Mouse (Mus musculus) MEL (cell line): ENCODE results near the gene Gm49396. TPM values are rescaled to one million over a fixed set of nuclear protein-coding genes. Genes with fewer than 3 reads are reported as not detected.
A peak's percentile ranks its signal among the peaks of the same experiment; 100 is the strongest.

Experiments used
- DNase-seq: peaks from one replicate; pipeline ENCODE4 v3.0.0; 2011; ENCODE audit warnings: low read depth, low spot score
- H3K27ac ChIP-seq: 2 replicates; pipeline ENCODE4 v1.5.1; 2012; ENCODE audit warnings: low read depth, mild to moderate bottlenecking, control low read depth, low read length, moderate library complexity; ENCODE audit not compliant: control insufficient read depth
- H3K27me3 ChIP-seq, 2 experiments: fragments of 150-350 bp in 1 of 2; sonication (generic) in 1 of 2; 2 replicates each; pipeline ENCODE4 v1.6.1; 2012; ENCODE audit warnings: low read length in 2 of 2, mild to moderate bottlenecking in 2 of 2, improper control_type of control experiment in 1 of 2, moderate library complexity in 1 of 2; ENCODE audit not compliant: insufficient read depth in 2 of 2, control insufficient read depth in 1 of 2
- H3K36me3 ChIP-seq, 2 experiments: 2 replicates each; pipeline ENCODE4 v1.6.1; 2012 to 2014; ENCODE audit warnings: low read length in 2 of 2, improper control_type of control experiment in 1 of 2, inconsistent platforms in 1 of 2, mild to moderate bottlenecking in 1 of 2; ENCODE audit not compliant: insufficient read depth in 2 of 2, control insufficient read depth in 1 of 2
- H3K4me1 ChIP-seq, 2 experiments: fragments of 150-350 bp in 1 of 2; sonication (generic) in 1 of 2; 2 replicates each; pipeline ENCODE4 v1.6.1; 2012; ENCODE audit warnings: low read length in 2 of 2, improper control_type of control experiment in 1 of 2, mild to moderate bottlenecking in 1 of 2; ENCODE audit not compliant: insufficient read depth in 2 of 2, control insufficient read depth in 1 of 2
- H3K4me3 ChIP-seq, 2 experiments: fragments of 150-350 bp in 1 of 2; sonication (generic) in 1 of 2; 2 replicates each; pipeline ENCODE4 v1.5.1; 2012; ENCODE audit warnings: low read depth in 2 of 2, low read length in 2 of 2, mild to moderate bottlenecking in 2 of 2, moderate library complexity in 2 of 2, control low read depth in 1 of 2, improper control_type of control experiment in 1 of 2; ENCODE audit not compliant: control insufficient read depth in 1 of 2, insufficient read depth in 1 of 2
- H3K79me2 ChIP-seq: 2 replicates; pipeline ENCODE4 v1.6.1; 2012; ENCODE audit warnings: mild to moderate bottlenecking, low read length, moderate library complexity; ENCODE audit not compliant: control insufficient read depth, poor library complexity, insufficient read depth
- H3K9ac ChIP-seq: 2 replicates; pipeline ENCODE4 v1.6.1; 2012; ENCODE audit warnings: low read depth, mild to moderate bottlenecking, control low read depth, low read length, moderate library complexity; ENCODE audit not compliant: control insufficient read depth, poor library complexity, severe bottlenecking
- H3K9me3 ChIP-seq: fragments of 150-350 bp; sonication (generic); replicated peaks from 2 replicates; pipeline ENCODE4 v1.6.1; 2012; ENCODE audit warnings: mild to moderate bottlenecking, low read length, improper control_type of control experiment, moderate library complexity; ENCODE audit not compliant: insufficient read depth
- CTCF ChIP-seq, 3 experiments: IDR thresholded peaks in 2 of 3; conservative IDR thresholded peaks in 1 of 3; 2 replicates each; pipeline ENCODE4 v1.5.1; 2011 to 2012; ENCODE audit warnings: low read length in 3 of 3, low read depth in 2 of 3, mild to moderate bottlenecking in 2 of 3, improper control_type of control experiment in 1 of 3, inconsistent platforms in 1 of 3, mixed read lengths in 1 of 3, moderate library complexity in 1 of 3; ENCODE audit not compliant: control insufficient read depth in 1 of 3, insufficient read depth in 1 of 3, poor library complexity in 1 of 3, severe bottlenecking in 1 of 3
- ELF1 ChIP-seq: IDR thresholded peaks from 2 replicates; pipeline ENCODE4 v1.6.1; 2014; ENCODE audit warnings: low read depth, mild to moderate bottlenecking, inconsistent platforms, low read length, improper control_type of control experiment, moderate library complexity
- ETS1 ChIP-seq: IDR thresholded peaks from 2 replicates; pipeline ENCODE4 v1.6.1; 2012; ENCODE audit warnings: low read depth, mild to moderate bottlenecking, inconsistent platforms, low read length, improper control_type of control experiment, moderate library complexity
- GATA1 ChIP-seq: IDR thresholded peaks from 2 replicates; pipeline ENCODE4 v1.6.1; 2011; ENCODE audit warnings: low read depth, low read length, improper control_type of control experiment
- MAZ ChIP-seq: IDR thresholded peaks from 2 replicates; pipeline ENCODE4 v1.6.1; 2012; ENCODE audit warnings: low read depth, mild to moderate bottlenecking, inconsistent platforms, low read length, improper control_type of control experiment
- MXI1 ChIP-seq: IDR thresholded peaks from 2 replicates; pipeline ENCODE4 v1.6.1; 2011; ENCODE audit warnings: mild to moderate bottlenecking, low read depth, low read length, improper control_type of control experiment
- MYB ChIP-seq: IDR thresholded peaks from 2 replicates; pipeline ENCODE4 v1.6.1; 2011; ENCODE audit warnings: mild to moderate bottlenecking, low read depth, low read length, improper control_type of control experiment
- NELFE ChIP-seq: IDR thresholded peaks from 2 replicates; pipeline ENCODE4 v1.6.1; 2011; ENCODE audit warnings: low read depth, low read length, improper control_type of control experiment
- RAD21 ChIP-seq: IDR thresholded peaks from 2 replicates; pipeline ENCODE4 v1.6.1; 2011; ENCODE audit warnings: mild to moderate bottlenecking, low read depth, low read length, improper control_type of control experiment
- SIN3A ChIP-seq: IDR thresholded peaks from 2 replicates; pipeline ENCODE4 v1.6.1; 2012; ENCODE audit warnings: low read length, improper control_type of control experiment, inconsistent platforms
- SMC3 ChIP-seq: IDR thresholded peaks from 2 replicates; pipeline ENCODE4 v1.6.1; 2011; ENCODE audit warnings: low read depth, low read length, improper control_type of control experiment
- ZC3H11A ChIP-seq: IDR thresholded peaks from 2 replicates; pipeline ENCODE4 v1.6.1; 2012; ENCODE audit warnings: low read depth, mild to moderate bottlenecking, inconsistent platforms, low read length, improper control_type of control experiment
- ZKSCAN1 ChIP-seq: IDR thresholded peaks from 2 replicates; pipeline ENCODE4 v1.6.1; 2012; ENCODE audit warnings: low read depth, mild to moderate bottlenecking, inconsistent platforms, low read length, improper control_type of control experiment, moderate library complexity
- polyA plus RNA-seq, 2 experiments: library from polyadenylated mRNA; stranded (reverse) in 1 of 2; unstranded in 1 of 2; fragments of >175 nt in 1 of 2; fragments of >200 nt in 1 of 2; gene quantifications; 2 replicates each; pipeline versions ENCODE4 v1.2.1 to v1.2.4; 2012; ENCODE audit warnings: low replicate concordance in 2 of 2, low read depth in 1 of 2; ENCODE audit not compliant: insufficient read length in 2 of 2, insufficient read depth in 1 of 2, missing spikeins in 1 of 2
- total RNA-seq: library from RNA; depleted of rRNA; stranded (reverse); fragments of 300-350 nt; gene quantifications from 2 replicates; pipeline ENCODE4 v1.2.3, GENCODE M21; 2012

The Gm49396 gene
- total and polyA plus RNA-seq, 3 experiments: 1.9 to 4.2 TPM; not detected in 1

DNA sequence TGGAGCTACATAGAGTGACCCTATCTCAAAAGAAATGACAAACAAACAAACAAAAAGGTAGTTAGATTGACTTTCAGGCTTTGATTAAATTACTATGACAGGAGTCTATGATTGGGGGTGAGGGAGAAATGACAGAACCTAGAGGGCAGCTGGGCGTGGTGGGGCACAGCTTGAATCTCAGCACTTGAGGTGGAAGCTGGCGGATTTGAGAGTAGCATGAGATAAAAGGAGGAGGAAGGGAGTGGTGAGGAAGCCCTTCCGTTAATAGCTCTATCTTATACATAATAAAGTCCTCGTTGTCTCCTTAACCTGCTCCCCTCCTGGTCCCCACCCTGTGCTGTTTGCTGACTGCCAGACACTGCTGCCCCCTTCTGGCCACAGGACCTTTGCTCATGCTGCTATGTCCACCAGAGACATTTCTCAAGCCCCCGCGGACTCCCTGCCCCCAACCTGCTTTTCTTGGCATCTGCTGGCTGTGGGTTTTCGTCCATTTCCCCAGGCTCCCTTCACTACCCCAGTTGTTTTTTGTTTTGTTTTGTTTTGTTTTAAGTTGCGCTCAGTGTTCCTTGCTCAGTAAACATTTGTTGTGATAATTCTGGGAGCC, 44.7 kb downstream of the Gm49396 start:
- peak; percentile 73 for DNase-seq
- no peak for TF ChIP-seq ETS1
- TF ChIP-seq SMC3: peak; percentile 72
- TF ChIP-seq ZKSCAN1: no peak
- TF ChIP-seq CTCF (IDR thresholded peaks at IDR 0.05 in 2 of 3, conservative IDR thresholded peaks at IDR 0.05 in 1 of 3; ENCODE audit: control insufficient read depth in 1 of 3, insufficient read depth in 1 of 3, low read depth in 2 of 3, low read length in 3 of 3, poor library complexity in 1 of 3, severe bottlenecking in 1 of 3): peak; percentile 70 to 83 (median 70)
- peak; percentile 61 for TF ChIP-seq ZC3H11A
- TF ChIP-seq MAZ: peak; percentile 66; the same call in 1 of the 2 replicates
- peak; percentile 67 for TF ChIP-seq RAD21
- Histone ChIP-seq H3K36me3 (no peaks in the 10 kb centered on the region), H3K9me3 (no peaks in the 10 kb centered on the region), H3K4me3 (no peak overlapping the region), H3K9ac (no peak overlapping the region), H3K27ac (no peak overlapping the region), H3K27me3 (no peaks in the 10 kb centered on the region), H3K4me1 (no peaks in the 10 kb centered on the region), H3K79me2 (no peaks in the 10 kb centered on the region)

DNA sequence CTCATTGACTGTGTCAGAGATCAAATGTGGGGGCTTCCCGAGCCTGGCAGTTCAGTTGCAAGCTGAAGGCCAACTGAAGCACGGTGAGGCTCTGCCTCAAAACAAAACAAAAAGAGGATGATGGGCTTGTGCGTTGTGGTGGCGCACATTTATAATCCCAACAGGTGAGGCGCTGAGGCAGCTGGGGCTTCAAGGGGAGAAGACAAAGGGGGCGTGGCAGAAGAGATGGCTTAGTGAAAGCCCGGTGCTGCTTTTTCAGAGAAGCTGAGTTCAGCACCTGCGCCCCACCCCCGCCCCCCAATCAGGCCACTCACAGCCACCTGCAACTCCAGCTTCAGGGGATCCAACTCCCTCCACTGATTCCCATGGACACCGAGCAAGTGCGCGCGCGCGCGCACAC, 45.3 kb downstream of the Gm49396 start:
- Histone ChIP-seq H3K4me3 (no peak overlapping the region), H3K27ac (no peak overlapping the region), H3K36me3 (no peaks in the 10 kb centered on the region), H3K9ac (no peak overlapping the region), H3K27me3 (no peaks in the 10 kb centered on the region), H3K79me2 (no peaks in the 10 kb centered on the region), H3K9me3 (no peaks in the 10 kb centered on the region), H3K4me1 (no peaks in the 10 kb centered on the region)
- DNase-seq: no peak
- TF ChIP-seq SIN3A: no peak
- no peak for TF ChIP-seq ELF1
- TF ChIP-seq GATA1: no peak
- TF ChIP-seq NELFE: no peak

- no peaks in the 10 kb centered on the region for H3K9me3 ChIP-seq
- H3K27me3 ChIP-seq: no peaks in the 10 kb centered on the region
- no peak overlapping the region for H3K9ac ChIP-seq
- no peak for DNase-seq
- no peaks in the 10 kb centered on the region for H3K36me3 ChIP-seq
- TF ChIP-seq CTCF (IDR thresholded peaks at IDR 0.05 in 2 of 3, conservative IDR thresholded peaks at IDR 0.05 in 1 of 3; ENCODE audit: control insufficient read depth in 1 of 3, insufficient read depth in 1 of 3, low read depth in 2 of 3, low read length in 3 of 3, poor library complexity in 1 of 3, severe bottlenecking in 1 of 3) (no peak), ZKSCAN1 (no peak), GATA1 (no peak), MYB (no peak), RAD21 (no peak), MXI1 (no peak)
- H3K79me2 ChIP-seq: no peaks in the 10 kb centered on the region
- no peaks in the 10 kb centered on the region for H3K4me1 ChIP-seq
- no peak overlapping the region for H3K27ac ChIP-seq
- no peak overlapping the region for H3K4me3 ChIP-seq
Observed at GRCm38 (mm10) chr7:30610043-30610442, 46.9 kb downstream of the Gm49396 start.
